ENCODE assay signal across 8 mouse cellular contexts in genomic region chr13:93299316-93299715, GRCm38 (mm10). TPM values are rescaled to one million over a fixed set of nuclear protein-coding genes. Genes with fewer than 3 reads are reported as not detected.
DNase-seq lines count a peak whose midpoint lies in the region; TF ChIP-seq lines count a peak whose summit lies in the region.
"Had no signal": no experiment of that assay in that cellular context is flagged by ENCODE, and none has a peak within 500 bp of the region (broad histone marks: within the 10 kb centered on the region; RNA-seq: fewer than 3 reads in every experiment).

Homer1 (plus strand) TSS chr13:93299635.

- no peak for DNase-seq in ES-E14 (ENCODE audit: low read depth, low spot score)
- no peak for DNase-seq in adrenal gland, adult 2 months
- no peak for DNase-seq in gastrocnemius, postnatal 36 days
- no peak for DNase-seq in layer of hippocampus, postnatal 36 days
- DNase-seq in thymus, adult 18-20 months: no peak
- no peak for DNase-seq in spleen, postnatal 36 days (ENCODE audit: low spot score in 2 of 2)
- DNase-seq in cerebellum, adult 11 months: no peak

- H3K36me3 ChIP-seq in ES-E14 (ENCODE audit: control insufficient read depth, insufficient read depth, low read length, poor library complexity, severe bottlenecking): no peaks in the 10 kb centered on the region
- H3K36me3 ChIP-seq: limb, embryonic 13.5 days had no signal

- no peaks in the 10 kb centered on the region; a peak in 1 of 4 replicates for H3K4me1 ChIP-seq in ES-E14 (ENCODE audit: control insufficient read depth in 2 of 2, insufficient read depth in 2 of 2, low read length in 2 of 2, poor library complexity in 1 of 2)

- no peak within 1 kb of the TSS for H3K9ac ChIP-seq in ES-E14 (ENCODE audit: insufficient read depth, low read depth, low read length, poor library complexity, severe bottlenecking)
- H3K9ac ChIP-seq: limb, embryonic 13.5 days had no signal

- in situ Hi-C loops in ES-E14 (cut with MboI; ENCODE audit: low sequenced_read_pairs in 2 of 2, unreplicated experiment in 2 of 2): no loop called here

- intact Hi-C loops in gastrocnemius, postnatal 36 days (cut with DNase I): no loop called here

- no peak within 1 kb of the TSS for H3K4me3 ChIP-seq in ES-E14 (ENCODE audit: insufficient read depth in 1 of 2, low read depth in 1 of 2, low read length in 2 of 2, poor library complexity in 1 of 2, severe bottlenecking in 1 of 2)
- H3K4me3 ChIP-seq: limb, embryonic 13.5 days had no signal

- H3K9me3 ChIP-seq in ES-E14 (ENCODE audit: control insufficient read depth, insufficient read depth, low read depth, low read length): no peaks in the 10 kb centered on the region
- H3K9me3 ChIP-seq: limb, embryonic 13.5 days had no signal

- no peak within 1 kb of the TSS for H3K27ac ChIP-seq in ES-E14 (ENCODE audit: insufficient read depth, low read depth, low read length, poor library complexity, severe bottlenecking)
- H3K27ac ChIP-seq: limb, embryonic 13.5 days had no signal

TF ChIP-seq in ES-E14, 5 proteins besides CTCF, POLR2A, EP300 and RAD21:
- no peak for TF ChIP-seq ZNF384 (IDR thresholded peaks at IDR 0.05; ENCODE audit: low read depth, low read length)
- TF ChIP-seq ZC3H11A (IDR thresholded peaks at IDR 0.05; ENCODE audit: borderline replicate concordance, low read depth, low read length): no peak
- no peak for TF ChIP-seq CHD2 (IDR thresholded peaks at IDR 0.05; ENCODE audit: low read depth, low read length)
- TF ChIP-seq HCFC1 (IDR thresholded peaks at IDR 0.05; ENCODE audit: borderline replicate concordance, insufficient read depth, low read length): no peak
- no peak for TF ChIP-seq MAFK (IDR thresholded peaks at IDR 0.05; ENCODE audit: insufficient read depth, low read depth, low read length)

RNA-seq across cellular contexts. Expression of gene Homer1, which starts in this region (rescaled TPM):
- total RNA-seq in ES-E14 (2012; rRNA removed): 21.6 and 21.7 TPM in 2 replicates
- total RNA-seq in adrenal gland, adult 2 months (2021): 10 to 100 TPM; 27.2 to 56.6 TPM
- 4.7 and 5.2 TPM in 2 replicates for polyA plus RNA-seq in adrenal gland, adult 2 months (2012; rRNA removed)
- total RNA-seq in gastrocnemius, postnatal 36 days (2021): 100 to 1,000 TPM in 1 of 2 experiments, 10 to 100 TPM in 1; 86.4 to 108 TPM
- total RNA-seq in layer of hippocampus, postnatal 36 days (2021): 100 to 1,000 TPM; 201 to 229 TPM
